Mouse (Mus musculus): Measurements from ENCODE around the gene Tsen54. TPM values are rescaled to one million over a fixed set of nuclear protein-coding genes. Genes with fewer than 3 reads are reported as not detected.
A peak's percentile ranks its signal among the peaks of the same experiment; 100 is the strongest.

Tsen54 gene
- polyA plus RNA-seq, 1 experiment from 2014 or later: 18.7 TPM

GRCm38 (mm10) chr11:115823774-115824740 lies 9.5 kb downstream of the Tsen54 start, which contains the start of gene Llgl2:
TSS of gene Llgl2 (plus strand) at chr11:115824049.
- Histone ChIP-seq H3K4me3 (ENCODE audit: low read length) (peak within 1 kb of the TSS; percentile 63), H3K27ac (ENCODE audit: low read depth, low read length) (no peak within 1 kb of the TSS), H3K27me3 (replicated peaks; ENCODE audit: control insufficient read depth, insufficient read depth, low read length) (peaks cover 25% of the 10 kb centered on the region), H3K9ac (ENCODE audit: low read depth, low read length) (peak within 1 kb of the TSS; percentile 67), H3K9me3 (ENCODE audit: control insufficient read depth, low read length) (no peaks in the 10 kb centered on the region), H3K4me1 (ENCODE audit: control insufficient read depth, insufficient read depth, low read depth, low read length) (peaks cover 12% of the 10 kb centered on the region), H3K36me3 (ENCODE audit: control insufficient read depth, insufficient read depth, low read length) (peaks cover 14% of the 10 kb centered on the region), H3K4me2 (ENCODE audit: low read length) (peak within 1 kb of the TSS; percentile 99)
- ATAC-seq: peak; percentile 89
- WGBS: under 1% methylated on average over 87 of the region's 87 CpGs

GRCm38 (mm10) chr11:115824813-115825212 lies 10.3 kb downstream of the Tsen54 start:
- peak overlapping the region; percentile 99 for H3K4me2 ChIP-seq (ENCODE audit: low read length)
- peaks cover 12% of the 10 kb centered on the region for H3K4me1 ChIP-seq (ENCODE audit: control insufficient read depth, insufficient read depth, low read depth, low read length)
- 17% methylated on average over 11 of the region's 11 CpGs for WGBS
- peaks cover 25% of the 10 kb centered on the region for H3K27me3 ChIP-seq (replicated peaks; ENCODE audit: control insufficient read depth, insufficient read depth, low read length)
- H3K4me3 ChIP-seq (ENCODE audit: low read length): no peak overlapping the region; the same call in 1 of the 2 replicates
- H3K9me3 ChIP-seq (ENCODE audit: control insufficient read depth, low read length): no peaks in the 10 kb centered on the region
- H3K9ac ChIP-seq (ENCODE audit: low read depth, low read length): no peak overlapping the region
- no peak overlapping the region for H3K27ac ChIP-seq (ENCODE audit: low read depth, low read length)
- no peak for ATAC-seq
- peaks cover 14% of the 10 kb centered on the region for H3K36me3 ChIP-seq (ENCODE audit: control insufficient read depth, insufficient read depth, low read length)

GRCm38 (mm10) chr11:115826487-115826886 lies 12.0 kb downstream of the Tsen54 start:
- 45% methylated on average over 5 of the region's 5 CpGs for WGBS
- ATAC-seq: no peak
- peaks cover 31% of the 10 kb centered on the region for H3K27me3 ChIP-seq (replicated peaks; ENCODE audit: control insufficient read depth, insufficient read depth, low read length)

GRCm38 (mm10) chr11:115827624-115828023 lies 13.1 kb downstream of the Tsen54 start:
- Histone ChIP-seq H3K36me3 (ENCODE audit: control insufficient read depth, insufficient read depth, low read length) (no peaks in the 10 kb centered on the region), H3K27ac (ENCODE audit: low read depth, low read length) (no peak overlapping the region), H3K4me1 (ENCODE audit: control insufficient read depth, insufficient read depth, low read depth, low read length) (peaks cover 12% of the 10 kb centered on the region), H3K9me3 (ENCODE audit: control insufficient read depth, low read length) (no peaks in the 10 kb centered on the region), H3K4me2 (ENCODE audit: low read length) (no peak overlapping the region), H3K9ac (ENCODE audit: low read depth, low read length) (no peak overlapping the region), H3K27me3 (replicated peaks; ENCODE audit: control insufficient read depth, insufficient read depth, low read length) (peaks cover 31% of the 10 kb centered on the region), H3K4me3 (ENCODE audit: low read length) (no peak overlapping the region)
- ATAC-seq: no peak
- 81% methylated on average over 6 of the region's 6 CpGs for WGBS

More at GRCm38 (mm10) chr11:115826487-115826886, 12.0 kb downstream of the Tsen54 start:
- Histone ChIP-seq H3K4me1 (ENCODE audit: control insufficient read depth, insufficient read depth, low read depth, low read length) (peaks cover 12% of the 10 kb centered on the region), H3K9me3 (ENCODE audit: control insufficient read depth, low read length) (no peaks in the 10 kb centered on the region), H3K9ac (ENCODE audit: low read depth, low read length) (no peak overlapping the region), H3K4me3 (ENCODE audit: low read length) (no peak overlapping the region), H3K36me3 (ENCODE audit: control insufficient read depth, insufficient read depth, low read length) (0 out of 2 replicates have a peak, but pooled peaks cover 1% of the 10 kb centered on the region), H3K27ac (ENCODE audit: low read depth, low read length) (no peak overlapping the region), H3K4me2 (ENCODE audit: low read length) (no peak overlapping the region)

GRCm38 (mm10) chr11:115829036-115829435 lies 14.5 kb downstream of the Tsen54 start:
- WGBS: 65% methylated on average over 4 of the region's 4 CpGs
- no peak overlapping the region for H3K27ac ChIP-seq (ENCODE audit: low read depth, low read length)
- ATAC-seq: no peak
- H3K27me3 ChIP-seq (replicated peaks; ENCODE audit: control insufficient read depth, insufficient read depth, low read length): peaks cover 25% of the 10 kb centered on the region
- H3K4me3 ChIP-seq (ENCODE audit: low read length): no peak overlapping the region
- no peak overlapping the region for H3K9ac ChIP-seq (ENCODE audit: low read depth, low read length)
- no peaks in the 10 kb centered on the region for H3K9me3 ChIP-seq (ENCODE audit: control insufficient read depth, low read length)
- peaks cover 6% of the 10 kb centered on the region for H3K4me1 ChIP-seq (ENCODE audit: control insufficient read depth, insufficient read depth, low read depth, low read length)
- no peaks in the 10 kb centered on the region for H3K36me3 ChIP-seq (ENCODE audit: control insufficient read depth, insufficient read depth, low read length)
- no peak overlapping the region for H3K4me2 ChIP-seq (ENCODE audit: low read length)

- Histone ChIP-seq H3K9me3 (ENCODE audit: control insufficient read depth, low read length) (no peaks in the 10 kb centered on the region), H3K36me3 (ENCODE audit: control insufficient read depth, insufficient read depth, low read length) (no peaks in the 10 kb centered on the region), H3K27me3 (replicated peaks; ENCODE audit: control insufficient read depth, insufficient read depth, low read length) (peaks cover 13% of the 10 kb centered on the region), H3K4me2 (ENCODE audit: low read length) (no peak overlapping the region), H3K4me1 (ENCODE audit: control insufficient read depth, insufficient read depth, low read depth, low read length) (no peaks in the 10 kb centered on the region), H3K9ac (ENCODE audit: low read depth, low read length) (no peak overlapping the region), H3K27ac (ENCODE audit: low read depth, low read length) (no peak overlapping the region), H3K4me3 (ENCODE audit: low read length) (no peak overlapping the region)
- WGBS: 26% methylated on average over 25 of the region's 25 CpGs
- no peak for ATAC-seq
Measured at GRCm38 (mm10) chr11:115830550-115831325, 16.2 kb downstream of the Tsen54 start.

GRCm38 (mm10) chr11:115831518-115831917 lies 17.0 kb downstream of the Tsen54 start:
- WGBS: 46% methylated on average over 3 of the region's 3 CpGs
- H3K27me3 ChIP-seq (replicated peaks; ENCODE audit: control insufficient read depth, insufficient read depth, low read length): peaks cover 6% of the 10 kb centered on the region

GRCm38 (mm10) chr11:115832064-115832463 lies 17.5 kb downstream of the Tsen54 start:
- Histone ChIP-seq H3K4me2 (ENCODE audit: low read length) (no peak overlapping the region), H3K9me3 (ENCODE audit: control insufficient read depth, low read length) (no peaks in the 10 kb centered on the region), H3K4me3 (ENCODE audit: low read length) (no peak overlapping the region), H3K27ac (ENCODE audit: low read depth, low read length) (no peak overlapping the region), H3K27me3 (replicated peaks; ENCODE audit: control insufficient read depth, insufficient read depth, low read length) (peaks cover 6% of the 10 kb centered on the region), H3K9ac (ENCODE audit: low read depth, low read length) (no peak overlapping the region), H3K36me3 (ENCODE audit: control insufficient read depth, insufficient read depth, low read length) (no peaks in the 10 kb centered on the region), H3K4me1 (ENCODE audit: control insufficient read depth, insufficient read depth, low read depth, low read length) (no peaks in the 10 kb centered on the region)
- no peak for ATAC-seq
- WGBS: 61% methylated on average over 6 of the region's 6 CpGs

More at GRCm38 (mm10) chr11:115831518-115831917, 17.0 kb downstream of the Tsen54 start:
- Histone ChIP-seq H3K4me2 (ENCODE audit: low read length) (no peak overlapping the region), H3K9me3 (ENCODE audit: control insufficient read depth, low read length) (no peaks in the 10 kb centered on the region), H3K36me3 (ENCODE audit: control insufficient read depth, insufficient read depth, low read length) (no peaks in the 10 kb centered on the region), H3K4me3 (ENCODE audit: low read length) (no peak overlapping the region), H3K27ac (ENCODE audit: low read depth, low read length) (no peak overlapping the region), H3K9ac (ENCODE audit: low read depth, low read length) (no peak overlapping the region), H3K4me1 (ENCODE audit: control insufficient read depth, insufficient read depth, low read depth, low read length) (no peaks in the 10 kb centered on the region)
- ATAC-seq: no peak

- H3K9ac ChIP-seq (ENCODE audit: low read depth, low read length): no peak overlapping the region
- no peaks in the 10 kb centered on the region for H3K9me3 ChIP-seq (ENCODE audit: control insufficient read depth, low read length)
- no peak overlapping the region for H3K27ac ChIP-seq (ENCODE audit: low read depth, low read length)
- WGBS: 4% methylated on average over 8 of the region's 8 CpGs
- no peak overlapping the region for H3K4me2 ChIP-seq (ENCODE audit: low read length)
- H3K4me1 ChIP-seq (ENCODE audit: control insufficient read depth, insufficient read depth, low read depth, low read length): no peaks in the 10 kb centered on the region
- peaks cover 6% of the 10 kb centered on the region for H3K27me3 ChIP-seq (replicated peaks; ENCODE audit: control insufficient read depth, insufficient read depth, low read length)
- no peak overlapping the region for H3K4me3 ChIP-seq (ENCODE audit: low read length)
- H3K36me3 ChIP-seq (ENCODE audit: control insufficient read depth, insufficient read depth, low read length): no peaks in the 10 kb centered on the region
- no peak for ATAC-seq
Measured at GRCm38 (mm10) chr11:115832523-115832922, 18.0 kb downstream of the Tsen54 start.
